In the genomic region with DNA sequence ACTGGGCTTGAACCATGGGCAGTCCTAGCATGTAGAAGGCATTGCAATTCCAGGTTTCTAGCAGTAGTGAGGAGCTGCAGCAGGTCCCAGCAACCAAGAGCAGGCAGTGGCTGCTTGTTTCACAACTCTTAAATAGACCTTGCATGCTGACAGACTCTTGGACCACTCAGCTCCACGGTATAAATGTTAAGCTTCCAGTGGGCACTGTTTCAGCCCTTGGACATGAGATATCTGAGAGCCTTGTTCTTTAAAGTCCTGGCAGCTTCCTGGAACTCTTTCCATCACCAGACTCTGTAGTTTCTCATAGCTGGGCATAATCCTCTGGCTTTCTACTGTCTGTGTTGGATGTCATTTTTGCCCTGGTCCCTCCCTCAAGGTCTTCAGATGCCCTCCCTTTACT, we compare ENCODE assay signal across 19 mouse cellular contexts. TPM values are rescaled to one million over a fixed set of nuclear protein-coding genes. Genes with fewer than 3 reads are reported as not detected.
"Had no signal": no experiment of that assay in that cellular context is flagged by ENCODE, and none has a peak within 500 bp of the region (broad histone marks: within the 10 kb centered on the region; RNA-seq: fewer than 3 reads in every experiment).

No protein-coding gene starts in this region.

- H3K4me2 ChIP-seq: lung, embryonic 15.5 days; midbrain, embryonic 12.5 days; neural tube, embryonic 13.5 days; neural tube, embryonic 15.5 days had no signal

- ATAC-seq: midbrain, embryonic 16.5 days had no signal

- H3K4me3 ChIP-seq: lung, embryonic 15.5 days; midbrain, embryonic 10.5 days; midbrain, embryonic 12.5 days; myocyte; neural tube, embryonic 13.5 days; neural tube, embryonic 15.5 days had no signal

- H3K27ac ChIP-seq: lung, embryonic 15.5 days; midbrain, embryonic 10.5 days; midbrain, embryonic 12.5 days; neural tube, embryonic 13.5 days; neural tube, embryonic 15.5 days had no signal

- H3K36me3 ChIP-seq: lung, embryonic 15.5 days; midbrain, embryonic 10.5 days; midbrain, embryonic 12.5 days; neural tube, embryonic 13.5 days; neural tube, embryonic 15.5 days had no signal

- H3K9me3 ChIP-seq: lung, embryonic 15.5 days; midbrain, embryonic 10.5 days; midbrain, embryonic 12.5 days; neural tube, embryonic 15.5 days had no signal

- H3K4me1 ChIP-seq: lung, embryonic 15.5 days; midbrain, embryonic 12.5 days; neural tube, embryonic 13.5 days; neural tube, embryonic 15.5 days had no signal

- H3K27me3 ChIP-seq: lung, embryonic 15.5 days; midbrain, embryonic 12.5 days; neural tube, embryonic 13.5 days; neural tube, embryonic 15.5 days had no signal

- DNase-seq: lung, adult 2 months; lung, postnatal 10 days; lung, postnatal 4 days; midbrain, embryonic 14.5 days; retina, postnatal 1 day; right cerebral cortex, adult 18-20 months; right cerebral cortex, postnatal 25 days; right cerebral cortex, postnatal 4 days; spleen, adult 18-20 months; thymus, adult 18-20 months; thymus, postnatal 14 days; thymus, postnatal 36 days had no signal

- H3K9ac ChIP-seq: lung, embryonic 15.5 days; midbrain, embryonic 12.5 days; neural tube, embryonic 13.5 days; neural tube, embryonic 15.5 days had no signal

RNA-seq across cellular contexts. Expression of gene Slc16a7, which starts 43.7 kb away (rescaled TPM):
- polyA plus RNA-seq: myocyte had no signal
